Mouse (Mus musculus): ENCODE data around the gene Sdr9c7. TPM values are rescaled to one million over a fixed set of nuclear protein-coding genes. Genes with fewer than 3 reads are reported as not detected.
"Not testable (repeated sequence)": the region's sequence is repeated elsewhere in the genome, so short reads cannot be mapped to it uniquely, and the experiment has no call there.

Gene Sdr9c7
- total RNA-seq (2021), result not detected

DNA sequence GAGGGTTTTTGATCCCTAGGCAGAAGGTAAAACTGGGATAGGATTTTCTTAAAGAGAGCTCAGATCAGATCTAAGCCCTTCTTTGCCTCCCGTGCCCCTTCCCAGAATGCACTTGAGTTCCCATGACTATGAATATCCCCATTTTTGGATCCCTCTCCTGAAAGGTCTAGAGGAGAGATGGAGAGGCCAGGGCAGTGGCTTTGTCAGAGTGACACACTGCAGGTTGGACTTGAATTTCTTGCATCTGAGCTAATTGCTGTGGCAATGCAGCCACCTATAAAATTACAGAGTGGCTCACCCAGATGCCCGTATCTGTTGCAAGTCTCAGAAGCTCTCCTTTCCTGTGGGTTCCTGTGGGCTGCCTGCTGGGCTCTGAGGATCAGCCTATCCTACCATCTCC, at the start of gene Sdr9c7:
TSS of gene Sdr9c7 (plus strand) at position 301 of the 400 bp plus-strand sequence.
- intact Hi-C loops (cut with DNase I), result no loop called here
- no peak for DNase-seq

DNA sequence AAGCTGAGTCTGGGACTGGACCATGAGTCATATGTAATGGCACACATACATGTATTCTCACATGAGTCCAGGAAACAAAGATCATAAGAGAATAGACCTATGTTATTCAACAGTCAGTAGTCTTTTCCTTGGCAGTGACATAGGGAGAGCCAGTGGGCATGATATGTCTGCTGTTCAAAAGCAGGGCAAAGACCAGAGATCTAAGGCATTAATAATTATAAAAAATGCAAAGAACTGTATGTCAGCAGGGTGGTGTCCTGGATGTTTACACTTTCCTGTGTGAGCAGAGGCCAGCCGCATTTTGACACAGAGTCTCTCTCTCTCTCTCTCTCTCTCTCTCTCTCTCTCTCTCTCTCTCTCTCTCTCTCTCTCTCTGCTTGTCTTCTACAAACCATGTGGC, 48.7 kb upstream of the Sdr9c7 start, which contains the start of gene Rdh19:
TSS of gene Rdh19 (plus strand) at position 301 of the 400 bp plus-strand sequence.
- no peak for DNase-seq
- intact Hi-C loops (cut with DNase I), result no loop called here

DNA sequence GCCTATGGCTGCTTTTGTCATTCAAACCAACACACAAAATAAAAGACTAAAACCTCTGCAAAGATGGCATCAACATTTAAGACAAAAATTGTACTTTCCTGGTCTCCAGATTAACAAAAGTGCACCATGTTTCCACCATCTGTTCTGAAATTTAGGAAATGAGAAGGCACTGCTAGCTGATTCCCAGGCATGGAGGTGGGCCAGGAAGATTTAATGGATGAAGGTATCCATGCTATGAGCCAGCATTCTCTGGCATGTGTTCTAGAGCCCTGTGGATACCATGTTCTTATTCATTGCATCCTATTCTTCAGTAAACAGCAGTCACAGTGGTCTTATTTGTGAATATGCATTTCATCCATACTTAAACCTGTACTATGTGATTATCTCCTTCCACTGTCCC, 41.9 kb upstream of the Sdr9c7 start:
- intact Hi-C loops (cut with DNase I), result no loop called here
- DNase-seq, result no peak

DNA sequence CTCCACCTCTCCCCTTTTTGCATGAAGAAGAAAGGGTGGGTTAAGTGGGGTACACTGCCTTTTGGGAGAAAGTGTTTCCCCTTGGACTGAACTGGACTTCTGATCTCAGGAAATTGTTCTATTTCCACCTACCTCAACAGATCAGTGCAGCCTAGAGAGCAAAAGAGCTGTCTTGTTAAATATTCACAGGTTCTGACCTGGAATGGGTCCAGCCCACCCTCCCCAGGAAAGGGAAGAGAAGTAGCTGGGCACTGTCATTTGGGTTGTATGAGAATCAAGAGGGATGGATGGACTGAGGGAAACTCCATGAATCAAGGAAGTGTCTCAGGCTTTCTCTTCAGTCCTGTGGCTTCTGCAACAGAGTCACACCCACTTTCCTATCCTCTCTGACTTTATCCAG, 33.4 kb upstream of the Sdr9c7 start:
- no peak for DNase-seq
- intact Hi-C loops (cut with DNase I), result no loop called here

DNA sequence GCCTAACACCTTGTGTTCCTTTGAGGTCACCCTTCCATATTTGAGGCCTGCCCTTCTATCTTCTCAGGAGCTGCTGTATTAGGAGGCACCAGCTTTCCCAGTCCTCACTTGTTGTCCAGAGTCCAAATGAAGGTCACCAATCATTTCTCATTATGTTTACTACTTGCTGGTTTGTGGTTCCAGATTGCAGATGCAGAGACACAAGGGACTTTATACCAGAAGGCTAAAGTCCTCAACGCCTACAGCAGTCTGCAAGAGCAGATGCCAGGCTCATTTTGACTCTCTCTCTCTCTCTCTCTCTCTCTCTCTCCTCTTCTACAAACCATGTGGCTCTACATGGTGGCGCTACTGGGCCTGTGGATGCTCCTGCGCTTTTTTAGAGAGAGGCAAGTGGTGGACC, 32.1 kb upstream of the Sdr9c7 start, which contains the start of gene Rdh16f2:
TSS of gene Rdh16f2 (plus strand) at position 243 of the 400 bp plus-strand sequence.
- intact Hi-C loops (cut with DNase I), result no loop called here
- no peak for DNase-seq

DNA sequence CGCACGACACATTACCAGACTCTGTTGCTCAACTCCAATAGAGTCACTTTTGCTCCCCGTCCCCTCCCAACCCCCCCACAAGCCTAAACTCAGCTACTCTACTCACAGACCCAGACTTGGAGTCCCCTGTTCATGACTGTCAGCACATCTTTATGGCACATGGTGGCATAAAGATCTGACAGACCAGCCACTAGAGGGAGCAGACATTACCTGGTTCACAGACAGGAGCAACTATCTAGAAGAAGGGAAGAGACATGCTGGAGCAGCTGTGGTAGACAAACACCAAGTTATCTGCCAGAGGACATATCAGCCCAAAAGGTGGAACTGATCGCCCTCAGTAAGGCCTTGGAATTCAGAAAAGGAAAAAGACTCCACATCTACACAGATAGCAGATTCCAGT, 25.8 kb upstream of the Sdr9c7 start:
- DNase-seq, result no peak
- intact Hi-C loops (cut with DNase I), result no loop called here

DNA sequence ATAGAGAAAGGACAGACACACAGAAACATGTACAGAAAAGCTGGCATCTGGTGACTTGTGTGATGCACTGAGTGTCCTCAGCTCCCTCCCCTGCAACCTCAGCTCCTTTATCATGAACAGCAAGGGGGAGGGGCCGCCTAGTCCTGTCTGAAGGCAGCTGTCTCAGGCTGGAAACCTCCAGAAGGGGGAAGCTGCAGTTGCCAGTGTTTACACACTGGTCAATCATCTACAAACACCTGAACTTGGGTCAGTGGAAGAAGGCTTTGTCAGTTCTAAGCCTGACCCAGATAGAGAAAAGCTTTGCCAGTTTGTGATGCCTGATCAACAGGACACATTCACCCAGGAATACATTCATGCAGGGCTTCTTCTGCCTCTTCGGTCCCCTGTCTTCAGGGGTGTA, 20.6 kb upstream of the Sdr9c7 start:
- no peak for DNase-seq
- intact Hi-C loops (cut with DNase I), result no loop called here

DNA sequence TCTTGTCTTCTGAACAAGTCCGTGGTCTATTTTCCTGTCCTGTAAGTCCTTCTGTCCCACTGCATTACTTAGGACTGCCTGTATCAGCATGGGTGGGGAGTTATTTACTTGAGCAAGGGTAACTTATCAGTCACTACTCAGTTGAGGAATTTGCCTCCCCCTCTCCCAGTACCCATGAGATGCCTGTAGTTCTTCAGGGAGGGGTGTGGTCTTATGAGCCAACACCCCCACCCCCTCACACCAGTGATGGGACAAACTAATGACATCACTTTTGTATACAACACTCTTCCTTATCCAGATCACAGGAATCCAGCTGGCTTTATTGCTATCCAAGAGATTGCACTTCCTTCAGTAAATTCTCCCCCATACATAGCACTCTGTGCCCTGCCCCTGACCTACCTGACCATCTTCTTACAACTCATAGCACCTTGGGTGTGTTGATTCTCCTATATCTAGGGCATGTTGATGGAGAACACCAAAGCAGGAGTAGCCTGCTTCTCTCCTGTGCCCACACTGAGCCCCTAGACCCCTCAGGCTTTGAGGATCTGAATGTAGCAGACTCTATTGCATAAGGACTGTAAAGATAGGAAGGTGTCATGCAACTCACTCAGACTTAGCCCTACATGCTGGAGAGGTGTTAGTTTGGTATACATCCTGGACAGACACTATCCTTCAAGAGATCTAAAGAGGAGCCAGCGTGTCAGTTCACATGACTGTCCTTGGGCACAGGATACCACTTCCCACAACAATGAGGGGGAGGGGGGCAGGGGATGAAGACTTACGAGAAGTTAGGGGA, 19.9 kb upstream of the Sdr9c7 start:
- intact Hi-C loops (cut with DNase I), result no loop called here
- no peak for DNase-seq

DNA sequence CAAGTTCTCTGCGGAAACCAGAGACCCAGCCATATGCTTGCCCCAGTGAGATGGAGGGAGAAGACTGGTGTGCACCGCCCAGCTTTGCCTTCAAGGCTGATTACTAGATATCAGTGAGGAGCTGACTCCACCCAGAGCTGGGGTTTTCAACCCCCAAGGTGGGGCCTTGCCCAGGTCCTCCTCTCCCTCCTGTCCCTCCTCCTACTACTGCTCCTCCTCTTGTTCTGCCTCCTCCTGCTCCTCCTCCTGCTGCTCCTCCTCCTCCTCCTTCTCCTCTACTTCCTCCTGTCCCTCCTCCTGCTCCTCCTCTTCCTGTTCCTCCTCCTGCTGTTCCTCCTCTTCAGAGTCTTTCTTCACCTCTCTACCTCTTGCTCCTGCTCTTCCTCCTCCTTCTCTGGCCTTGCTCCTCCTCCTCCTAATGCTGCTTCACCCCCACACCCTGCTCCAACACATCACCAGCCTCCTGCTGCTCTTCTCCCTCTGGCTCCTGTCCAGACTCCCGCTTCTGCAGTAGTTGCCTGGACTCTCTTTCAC, 19.1 kb upstream of the Sdr9c7 start:
- intact Hi-C loops (cut with DNase I), result no loop called here
- no peak for DNase-seq

DNA sequence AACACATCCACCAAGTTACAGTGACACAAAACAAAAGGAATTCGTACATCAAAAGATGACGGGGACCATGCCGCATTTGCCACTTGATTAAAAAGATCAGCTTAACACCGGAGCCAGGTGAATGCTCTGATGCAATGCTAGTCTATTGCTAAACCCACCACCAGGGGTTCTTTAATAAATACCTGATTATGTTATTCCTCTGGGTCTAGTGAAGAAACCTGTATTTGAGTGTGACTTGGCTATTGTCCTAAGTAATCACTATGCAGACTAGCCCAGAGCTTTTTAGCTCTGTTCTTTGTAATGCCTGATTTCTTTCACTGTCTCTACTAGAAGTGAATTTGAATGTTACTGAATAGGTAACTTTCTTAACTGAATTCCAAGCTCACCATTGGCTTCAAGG, 17.3 kb upstream of the Sdr9c7 start:
- DNase-seq, result no peak
- intact Hi-C loops (cut with DNase I), result no loop called here

DNA sequence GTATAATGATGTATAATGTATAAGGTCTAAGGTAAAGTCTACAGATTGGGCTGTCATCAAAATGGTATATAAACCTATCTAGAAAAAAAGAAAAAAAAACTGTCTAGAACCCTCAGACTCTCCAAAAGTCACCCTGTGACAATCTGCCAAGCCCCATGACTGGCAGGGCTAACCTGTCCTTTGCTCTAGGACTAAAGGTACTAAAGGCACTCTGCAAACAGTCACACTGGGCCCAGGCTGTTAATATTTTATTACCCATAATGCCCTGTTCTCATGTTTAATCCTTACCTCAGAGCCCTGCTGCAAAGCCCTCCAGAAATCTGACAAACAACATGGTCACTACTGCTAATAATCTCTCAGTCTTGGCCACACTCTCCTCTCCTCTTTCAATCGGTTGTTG, 11.8 kb upstream of the Sdr9c7 start:
- intact Hi-C loops (cut with DNase I), result no loop called here
- DNase-seq, result no peak

DNA sequence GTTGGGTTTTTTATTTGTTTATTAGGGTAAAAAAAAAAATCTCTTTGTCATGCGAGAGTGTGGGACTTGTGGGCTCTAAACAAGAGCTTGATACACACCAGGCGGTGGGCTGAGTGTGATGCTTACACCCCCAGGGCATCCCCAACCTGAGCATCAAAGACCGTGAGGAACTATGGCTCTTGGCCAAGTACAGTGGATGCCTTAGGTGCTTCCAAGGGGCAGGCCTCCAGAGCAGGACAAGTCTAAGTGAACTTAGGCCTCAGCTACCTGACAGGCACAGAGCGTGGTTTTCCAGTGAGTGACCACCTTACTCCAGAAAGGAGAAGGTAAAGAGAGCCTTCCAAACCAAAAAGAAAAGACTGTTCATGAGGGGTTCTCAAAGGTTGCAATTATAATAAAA, 11.3 kb upstream of the Sdr9c7 start:
- intact Hi-C loops (cut with DNase I), result no loop called here
- DNase-seq, result no peak

DNA sequence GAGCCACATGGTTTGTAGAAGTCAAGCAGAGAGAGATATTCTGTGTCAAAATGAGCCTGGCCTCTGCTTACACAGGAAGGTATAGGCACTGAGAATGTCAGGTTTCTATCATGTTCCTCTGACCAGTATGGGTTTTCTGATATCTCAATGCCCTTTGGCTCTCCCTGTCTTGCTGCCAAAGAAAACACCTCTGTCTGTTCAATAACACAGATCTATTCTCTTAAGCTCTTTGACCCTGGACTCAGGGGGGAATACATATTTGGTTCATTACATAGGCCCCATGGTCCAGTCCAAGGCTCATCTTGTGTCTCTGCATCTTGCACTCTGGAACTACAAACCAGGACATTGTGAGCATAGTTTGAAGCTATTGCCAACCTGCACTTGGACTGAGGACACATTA, 9.7 kb upstream of the Sdr9c7 start, which contains the start of gene Rdh7:
TSS of gene Rdh7 (minus strand) at position 213 of the 400 bp plus-strand sequence.
- DNase-seq, result no peak
- intact Hi-C loops (cut with DNase I), result no loop called here

DNA sequence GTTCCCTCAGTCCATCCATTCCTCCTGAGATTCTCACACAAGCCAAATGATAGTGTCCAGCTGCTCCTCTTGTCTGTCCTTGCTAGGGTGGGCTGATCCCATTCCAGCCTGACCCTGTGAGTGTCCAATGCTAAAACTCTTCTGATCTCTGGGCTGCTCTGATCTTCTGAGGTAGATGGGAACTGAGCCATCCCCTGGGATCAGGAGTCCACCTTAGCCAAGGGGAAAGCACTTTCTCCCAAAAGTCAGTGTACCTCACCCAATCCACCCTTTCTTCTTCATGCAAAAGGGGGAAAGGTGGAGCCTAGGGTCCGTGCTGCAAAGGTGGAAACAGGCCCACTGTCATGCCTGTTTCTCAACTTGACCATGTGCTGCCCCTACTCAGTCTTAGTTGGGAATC, 6.8 kb upstream of the Sdr9c7 start:
- intact Hi-C loops (cut with DNase I), result no loop called here

DNA sequence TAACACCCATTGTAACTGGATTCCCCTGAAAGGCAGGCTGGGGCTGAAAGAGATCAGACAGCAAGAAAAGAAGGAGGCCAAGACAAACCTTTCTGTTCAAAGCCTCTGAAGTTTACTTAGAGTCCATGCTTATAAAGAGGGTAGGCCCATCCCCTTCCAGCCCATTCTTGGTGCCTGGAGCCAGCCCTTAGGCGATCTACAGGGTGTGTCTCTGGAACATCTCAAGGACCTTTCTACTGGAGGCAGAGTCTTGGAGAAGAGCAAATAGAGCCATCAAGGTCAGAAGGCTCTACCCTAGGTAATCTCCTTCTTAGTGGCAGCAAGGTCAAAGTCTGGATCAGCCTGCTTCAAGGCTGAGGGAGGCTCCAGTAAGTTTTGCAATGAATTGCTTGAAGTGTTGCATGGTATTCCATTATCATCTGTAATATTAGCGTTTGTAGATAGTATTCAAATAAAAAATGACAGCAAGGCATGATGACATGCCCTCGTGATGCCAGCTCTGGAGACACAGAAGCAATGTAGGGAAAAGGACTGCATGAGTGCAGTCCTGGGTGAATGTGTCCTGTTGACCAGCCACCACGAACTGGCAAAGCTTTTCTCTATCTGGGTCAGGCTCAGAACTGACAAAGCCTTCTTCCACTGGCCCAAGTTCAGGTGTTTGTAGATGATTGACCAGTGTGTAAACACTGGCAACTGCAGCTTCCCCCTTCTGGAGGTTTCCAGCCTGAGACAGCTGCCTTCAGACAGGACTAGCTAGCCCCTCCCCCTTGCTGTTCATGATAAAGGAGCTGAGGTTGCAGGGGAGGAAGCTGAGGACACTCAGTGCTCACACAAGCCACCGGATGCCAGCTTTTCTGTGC, 4.9 kb upstream of the Sdr9c7 start:
- intact Hi-C loops (cut with DNase I), result not testable (repeated sequence)

More for the DNA sequence above, 6.8 kb upstream of the Sdr9c7 start:
- no peak for DNase-seq

DNA sequence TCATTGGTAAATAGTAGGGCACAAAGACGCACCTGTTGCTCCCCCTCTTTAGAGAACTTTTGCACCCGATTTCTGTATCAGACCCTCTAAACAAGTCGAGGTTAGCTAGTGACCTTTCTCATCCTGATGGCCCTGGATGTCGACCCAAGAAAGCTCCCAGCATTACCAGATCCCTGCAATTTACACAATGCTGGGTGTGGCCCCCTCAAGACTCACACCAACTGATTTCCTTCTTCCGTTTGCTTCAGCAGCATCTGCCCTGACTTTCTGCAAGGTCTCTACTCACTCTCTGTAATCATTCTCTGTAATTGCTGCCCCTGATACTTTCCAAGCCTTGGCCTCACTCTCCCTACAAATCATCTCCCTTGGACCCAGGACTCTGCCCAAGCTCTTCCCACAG, 1.6 kb upstream of the Sdr9c7 start:
- intact Hi-C loops (cut with DNase I), result no loop called here
- no peak for DNase-seq

More for the DNA sequence above, 4.9 kb upstream of the Sdr9c7 start:
- DNase-seq, result not testable (repeated sequence)

DNA sequence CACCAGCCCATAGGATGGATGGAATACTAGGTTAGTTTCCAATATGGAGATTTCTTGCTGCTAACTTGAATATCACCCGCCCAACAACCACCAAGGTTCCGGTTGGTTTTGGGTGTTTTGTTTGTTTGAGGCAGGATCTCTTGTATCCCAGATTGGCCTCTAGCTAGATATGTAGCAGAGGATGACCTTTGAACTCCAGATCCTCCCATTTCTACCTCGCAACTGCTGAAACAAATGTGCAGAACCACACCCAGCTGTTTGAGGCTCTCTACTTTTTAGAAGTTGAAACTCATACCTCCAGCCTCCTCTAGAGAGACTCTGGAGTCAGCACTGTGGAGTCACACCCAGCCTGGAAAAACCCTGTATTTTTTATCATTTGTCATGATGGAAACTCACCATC, 812 bp upstream of the Sdr9c7 start:
- DNase-seq, result no peak
- intact Hi-C loops (cut with DNase I), result no loop called here

DNA sequence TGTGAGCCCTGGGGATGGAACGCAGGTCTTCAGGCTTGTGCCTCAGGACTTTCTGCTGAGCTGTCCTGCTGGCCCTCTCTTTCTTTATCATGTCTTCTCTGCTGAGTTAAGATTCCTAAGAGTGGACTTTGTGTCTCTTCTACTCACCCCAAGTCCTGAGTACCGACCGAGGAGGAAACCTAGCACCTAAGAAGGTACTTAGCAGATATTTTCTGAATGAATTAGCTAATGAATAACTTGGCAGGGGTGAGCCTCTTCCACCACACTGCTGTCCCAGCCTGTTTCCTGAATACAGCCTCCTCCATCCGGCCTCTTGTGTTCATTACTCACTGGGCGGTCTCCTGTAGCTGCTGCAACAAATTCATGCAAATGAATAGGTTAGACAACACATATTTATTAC, 1.5 kb downstream of the Sdr9c7 start:
- intact Hi-C loops (cut with DNase I), result no loop called here
- no peak for DNase-seq

DNA sequence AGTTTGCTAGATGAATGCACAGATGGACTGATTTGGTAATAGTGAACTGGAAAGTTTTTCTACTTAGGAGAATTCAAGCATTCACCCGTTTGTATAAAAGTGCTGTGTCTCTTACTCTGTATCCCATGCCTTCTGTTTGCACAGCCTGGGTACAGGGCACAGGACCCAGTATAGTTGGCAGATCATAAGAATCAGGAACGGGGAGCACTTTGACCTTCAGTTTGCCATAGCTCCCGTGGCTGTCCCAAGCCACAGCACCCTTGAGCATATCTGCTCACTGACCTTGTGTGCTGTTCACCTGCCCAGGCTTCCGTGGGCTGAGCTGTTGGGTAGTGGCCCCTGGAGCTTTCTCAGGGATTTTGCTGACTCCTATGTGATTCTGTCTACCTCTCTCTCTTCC, 3.4 kb downstream of the Sdr9c7 start:
- DNase-seq, result no peak
- intact Hi-C loops (cut with DNase I), result no loop called here

DNA sequence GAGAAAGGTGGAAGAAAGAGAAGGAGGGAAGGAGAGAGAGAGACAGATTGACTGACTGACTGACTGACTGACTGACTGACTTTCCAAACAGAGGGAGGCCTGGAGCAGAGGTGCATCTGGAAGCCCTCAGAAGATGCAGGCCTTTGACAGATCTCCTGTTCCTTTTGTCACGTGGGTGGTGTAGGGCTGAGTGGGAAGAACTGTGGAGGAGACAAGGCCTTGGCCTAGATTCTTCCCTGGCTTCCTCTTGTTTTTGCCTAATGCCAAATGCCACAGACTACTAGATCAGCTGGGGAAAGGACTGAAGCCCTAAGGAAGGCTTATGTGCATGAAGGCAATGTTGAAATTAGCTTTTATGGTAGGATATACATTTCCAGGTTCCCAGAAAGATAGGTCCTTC, 4.8 kb downstream of the Sdr9c7 start:
- DNase-seq, result no peak
- intact Hi-C loops (cut with DNase I), result no loop called here

DNA sequence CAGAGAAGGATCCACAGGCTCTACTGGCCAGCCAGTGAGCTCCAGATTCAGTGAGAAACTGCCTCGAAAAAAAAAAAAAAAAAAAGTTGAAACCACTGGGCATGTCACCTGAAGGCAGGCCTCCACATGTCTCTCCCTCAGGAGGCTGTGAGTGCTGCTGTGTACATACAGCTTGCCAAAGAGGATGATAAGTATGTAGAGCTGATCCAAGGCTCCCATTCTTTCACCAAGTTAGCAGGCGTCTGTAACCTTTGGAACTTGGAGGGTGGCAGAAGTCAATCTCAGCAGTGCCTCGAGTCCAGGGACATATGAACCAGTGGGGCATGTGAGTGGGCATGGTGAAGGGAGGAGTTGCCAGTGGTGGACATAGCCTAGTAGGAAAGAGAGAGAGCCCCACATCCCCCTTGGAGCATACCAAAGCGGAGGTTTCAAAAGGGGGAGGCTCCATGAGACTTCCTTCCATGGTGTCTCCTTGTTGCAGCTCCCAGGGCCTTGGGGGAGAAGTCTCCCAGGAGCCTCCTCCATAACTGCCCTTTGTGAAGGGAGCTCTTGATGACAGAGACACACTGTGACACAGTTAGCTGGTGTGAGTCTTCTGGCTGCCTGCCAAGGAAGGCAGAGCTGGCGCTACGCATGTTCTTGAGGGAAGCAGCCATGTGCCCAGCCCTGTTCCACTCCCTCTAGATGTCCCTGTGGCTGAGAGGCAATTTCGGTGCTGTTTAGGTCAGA, 6.6 kb downstream of the Sdr9c7 start:
- DNase-seq, result no peak
- intact Hi-C loops (cut with DNase I), result no loop called here
